Mouse (Mus musculus) intestine, postnatal 0 days (tissue): ENCODE measurements around the gene Col4a1. TPM values are rescaled to one million over a fixed set of nuclear protein-coding genes. Genes with fewer than 3 reads are reported as not detected.

ENCODE experiments used
- ATAC-seq: fragments of 200-750 bp; cut with Nextera tagmentation; 2 replicates; pipeline ENCODE4 v1.8.0; 2017; ENCODE audit warnings: mild to moderate bottlenecking, moderate TSS enrichment, moderate library complexity
- H3K27ac ChIP-seq: fragments of 300-500 bp; sonication (generic); 2 replicates; pipeline ENCODE4 v1.5.1; 2014; ENCODE audit warnings: mild to moderate bottlenecking, low read depth, low read length, moderate library complexity
- H3K27me3 ChIP-seq: fragments of 300-500 bp; sonication (generic); replicated peaks from 2 replicates; pipeline ENCODE4 v1.6.1; 2014; ENCODE audit warnings: low read length, mixed read lengths; ENCODE audit not compliant: control insufficient read depth, insufficient read depth
- H3K36me3 ChIP-seq: fragments of 300-500 bp; sonication (generic); 2 replicates; pipeline ENCODE4 v1.6.1; 2014; ENCODE audit warnings: mild to moderate bottlenecking, moderate library complexity; ENCODE audit not compliant: control insufficient read depth, insufficient read depth
- H3K4me1 ChIP-seq: fragments of 300-500 bp; sonication (generic); replicated peaks from 2 replicates; pipeline ENCODE4 v1.6.1; 2014; ENCODE audit warnings: antibody characterized with exemption, low read length, mixed read lengths; ENCODE audit not compliant: control insufficient read depth, insufficient read depth
- H3K4me2 ChIP-seq: fragments of 300-500 bp; sonication (generic); replicated peaks from 2 replicates; pipeline ENCODE4 v1.6.1; 2014; ENCODE audit warnings: low read depth, mild to moderate bottlenecking, moderate library complexity
- H3K4me3 ChIP-seq: fragments of 300-500 bp; sonication (generic); 2 replicates; pipeline ENCODE4 v1.5.1; 2014; ENCODE audit warnings: low read depth, low read length
- H3K9ac ChIP-seq: fragments of 300-500 bp; sonication (generic); 2 replicates; pipeline ENCODE4 v1.6.1; 2014; ENCODE audit warnings: mild to moderate bottlenecking, low read depth, low read length
- H3K9me3 ChIP-seq: fragments of 300-500 bp; sonication (generic); 2 replicates; pipeline ENCODE4 v1.6.1; 2016; ENCODE audit warnings: mixed run types; ENCODE audit not compliant: control insufficient read depth
- CTCF ChIP-seq: sonication (generic); IDR thresholded peaks from 2 replicates; pipeline ENCODE4 v1.5.1; 2016; ENCODE audit warnings: low read depth, mild to moderate bottlenecking, control low read depth, antibody characterized with exemption, moderate library complexity
- WGBS: fragments of 180-500 bp; shearing (Covaris S2); extraction: QIAGEN DNeasy Blood & Tissue Kit; methylation state at CpG from one replicate; pipeline ENCODE4 v1.1.7; 2014; 5-methylcytosine and 5-hydroxymethylcytosine counted together
- polyA plus RNA-seq: library from polyadenylated mRNA; unstranded; fragments of >200 nt; fragmentation: Nextera tagmentation; extraction: Ambion mirVana; gene quantifications from 2 replicates; pipeline ENCODE4 v1.2.1, GENCODE M21; 2015

Col4a1 gene
- polyA plus RNA-seq, 1 experiment from 2014 or later, result 84.5 TPM

DNA sequence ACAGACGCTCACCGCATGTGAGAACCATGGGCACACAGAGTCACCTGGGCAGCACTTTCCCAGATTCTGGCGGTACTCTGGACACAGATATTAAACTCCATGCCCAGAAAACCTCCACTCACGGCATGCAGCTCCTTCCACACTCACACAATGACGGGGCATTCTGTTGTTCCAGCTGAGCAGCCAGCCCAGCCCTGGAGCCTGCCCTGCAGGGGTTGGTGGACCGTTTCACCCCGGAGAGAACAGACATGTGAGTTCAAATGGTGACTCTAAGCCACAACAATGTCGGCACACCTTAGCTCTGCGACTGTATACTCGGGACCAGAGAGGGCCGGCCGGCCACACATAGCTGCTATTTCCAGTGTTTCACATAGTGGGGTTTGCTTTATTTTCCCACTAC lies 130.0 kb downstream of the Col4a1 start:
- Histone ChIP-seq H3K27ac (no peak overlapping the region), H3K27me3 (no peaks in the 10 kb centered on the region; the same call in 1 of the 2 replicates), H3K36me3 (no peaks in the 10 kb centered on the region), H3K4me2 (no peak overlapping the region), H3K9ac (no peak overlapping the region), H3K4me1 (no peaks in the 10 kb centered on the region), H3K4me3 (no peak overlapping the region), H3K9me3 (no peaks in the 10 kb centered on the region)
- no peak for TF ChIP-seq CTCF
- 90% methylated on average over 12 of the region's 12 CpGs for WGBS
- no peak for ATAC-seq

DNA sequence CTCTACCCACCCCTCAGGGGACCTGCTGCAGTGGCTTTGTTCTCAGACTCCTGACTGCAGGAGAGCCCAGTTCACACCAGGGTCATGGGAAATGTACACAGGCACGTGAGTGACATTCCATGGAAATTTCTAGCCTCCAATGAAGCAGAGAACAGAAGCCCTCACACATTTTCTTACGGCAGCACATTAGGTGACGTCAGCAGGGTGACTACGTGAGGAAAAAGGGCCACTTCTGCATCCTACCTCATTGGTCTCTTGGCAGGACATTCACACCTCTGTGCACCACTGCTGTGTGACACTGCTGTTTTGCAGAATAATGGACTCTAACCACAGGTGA lies 130.5 kb downstream of the Col4a1 start:
- Histone ChIP-seq H3K4me3 (no peak overlapping the region), H3K36me3 (no peaks in the 10 kb centered on the region), H3K27ac (no peak overlapping the region), H3K4me1 (no peaks in the 10 kb centered on the region), H3K27me3 (no peaks in the 10 kb centered on the region), H3K9me3 (no peaks in the 10 kb centered on the region), H3K4me2 (no peak overlapping the region), H3K9ac (no peak overlapping the region)
- TF ChIP-seq CTCF, result no peak
- no peak for ATAC-seq
- WGBS, result 68% methylated on average over 4 of the region's 4 CpGs

DNA sequence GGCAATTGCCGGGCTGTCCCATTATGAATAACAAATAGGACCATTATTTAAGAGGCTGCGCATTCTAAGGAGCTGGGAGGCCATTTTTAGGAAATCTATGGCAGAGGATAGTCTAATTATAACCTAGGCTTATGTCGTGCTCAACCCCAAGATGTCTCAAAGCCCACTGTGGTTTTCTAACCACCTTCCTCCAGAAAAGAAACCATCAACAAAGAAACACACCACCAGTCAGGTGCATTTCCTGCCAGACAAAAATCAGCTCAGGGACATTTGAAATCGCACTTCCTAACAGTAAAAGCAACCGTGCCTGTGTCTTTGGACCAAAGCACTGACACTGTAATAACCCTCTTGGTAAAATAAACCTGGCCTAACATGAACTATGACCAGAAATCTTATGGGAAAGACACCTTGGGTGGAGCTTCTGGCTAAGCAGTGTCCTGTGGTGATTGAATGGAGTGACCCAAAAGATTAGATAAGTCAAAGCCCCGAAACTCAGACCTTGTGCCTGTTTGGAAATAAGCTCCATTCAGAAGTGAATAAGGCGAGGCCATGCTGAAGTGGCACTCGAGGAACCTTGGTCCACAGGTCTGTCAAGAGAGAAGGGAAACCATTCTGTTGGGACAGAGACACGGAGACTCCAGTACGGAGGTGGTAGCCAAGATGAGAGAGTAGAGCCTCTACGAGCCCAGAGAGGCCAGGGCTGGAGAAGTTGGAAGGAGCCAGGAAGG lies 131.0 kb downstream of the Col4a1 start:
- no peaks in the 10 kb centered on the region for H3K4me1 ChIP-seq
- H3K27ac ChIP-seq, result no peak overlapping the region
- H3K36me3 ChIP-seq, result no peaks in the 10 kb centered on the region
- H3K9ac ChIP-seq, result no peak overlapping the region
- no peak for ATAC-seq
- no peak for TF ChIP-seq CTCF
- no peaks in the 10 kb centered on the region for H3K27me3 ChIP-seq
- H3K4me3 ChIP-seq, result no peak overlapping the region
- H3K4me2 ChIP-seq, result no peak overlapping the region
- 63% methylated on average over 11 of the region's 11 CpGs for WGBS
- H3K9me3 ChIP-seq, result no peaks in the 10 kb centered on the region

DNA sequence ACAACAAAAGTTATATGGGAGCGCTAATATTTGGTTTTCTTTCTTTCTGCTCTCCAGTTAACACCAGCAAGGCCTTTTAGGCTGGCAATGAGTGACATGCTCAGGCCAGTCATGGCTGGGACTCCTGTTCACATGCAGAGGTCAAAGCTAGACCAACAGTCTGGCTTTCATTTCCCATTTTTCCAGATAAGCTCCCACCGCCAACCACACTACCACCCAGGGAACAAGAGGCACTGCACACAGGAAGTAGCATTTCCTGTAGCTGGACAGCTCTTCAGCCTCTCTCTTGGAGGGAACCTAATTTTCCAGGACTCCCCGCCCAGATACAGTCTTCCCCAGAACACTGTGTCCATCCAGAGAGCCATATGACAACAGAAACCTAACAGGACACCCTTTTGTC lies 132.8 kb downstream of the Col4a1 start:
- Histone ChIP-seq H3K27me3 (no peaks in the 10 kb centered on the region), H3K4me3 (no peak overlapping the region), H3K4me2 (no peak overlapping the region), H3K27ac (no peak overlapping the region), H3K36me3 (no peaks in the 10 kb centered on the region), H3K4me1 (no peaks in the 10 kb centered on the region), H3K9ac (no peak overlapping the region), H3K9me3 (no peaks in the 10 kb centered on the region)
- 79% methylated on average over 3 of the region's 3 CpGs for WGBS
- TF ChIP-seq CTCF, result no peak
- ATAC-seq, result no peak

DNA sequence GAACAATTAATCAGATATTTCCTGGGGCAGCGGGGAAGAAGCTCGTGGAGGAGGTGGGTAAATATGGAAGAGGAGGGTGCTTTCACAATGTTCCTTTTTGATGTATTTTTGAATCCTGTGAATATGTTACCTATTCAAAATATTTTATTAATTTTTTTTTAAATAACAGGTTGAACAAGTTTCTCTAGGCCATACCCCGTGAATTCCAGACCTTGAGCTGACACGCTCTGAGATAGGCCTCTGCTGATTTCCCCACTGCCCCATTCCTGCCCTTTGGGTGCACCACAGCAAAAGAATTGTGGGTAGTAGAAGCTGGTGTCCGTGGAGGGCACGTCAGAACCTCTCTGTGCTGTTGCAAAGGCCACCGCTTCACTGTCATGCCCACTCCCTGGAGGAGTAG lies 136.2 kb downstream of the Col4a1 start:
- TF ChIP-seq CTCF, result no peak
- H3K27ac ChIP-seq, result no peak overlapping the region
- 62% methylated on average over 7 of the region's 7 CpGs for WGBS
- no peaks in the 10 kb centered on the region for H3K9me3 ChIP-seq
- no peaks in the 10 kb centered on the region for H3K36me3 ChIP-seq
- no peak overlapping the region for H3K4me2 ChIP-seq
- ATAC-seq, result no peak
- H3K27me3 ChIP-seq, result no peaks in the 10 kb centered on the region
- H3K9ac ChIP-seq, result no peak overlapping the region
- no peaks in the 10 kb centered on the region for H3K4me1 ChIP-seq
- H3K4me3 ChIP-seq, result no peak overlapping the region

DNA sequence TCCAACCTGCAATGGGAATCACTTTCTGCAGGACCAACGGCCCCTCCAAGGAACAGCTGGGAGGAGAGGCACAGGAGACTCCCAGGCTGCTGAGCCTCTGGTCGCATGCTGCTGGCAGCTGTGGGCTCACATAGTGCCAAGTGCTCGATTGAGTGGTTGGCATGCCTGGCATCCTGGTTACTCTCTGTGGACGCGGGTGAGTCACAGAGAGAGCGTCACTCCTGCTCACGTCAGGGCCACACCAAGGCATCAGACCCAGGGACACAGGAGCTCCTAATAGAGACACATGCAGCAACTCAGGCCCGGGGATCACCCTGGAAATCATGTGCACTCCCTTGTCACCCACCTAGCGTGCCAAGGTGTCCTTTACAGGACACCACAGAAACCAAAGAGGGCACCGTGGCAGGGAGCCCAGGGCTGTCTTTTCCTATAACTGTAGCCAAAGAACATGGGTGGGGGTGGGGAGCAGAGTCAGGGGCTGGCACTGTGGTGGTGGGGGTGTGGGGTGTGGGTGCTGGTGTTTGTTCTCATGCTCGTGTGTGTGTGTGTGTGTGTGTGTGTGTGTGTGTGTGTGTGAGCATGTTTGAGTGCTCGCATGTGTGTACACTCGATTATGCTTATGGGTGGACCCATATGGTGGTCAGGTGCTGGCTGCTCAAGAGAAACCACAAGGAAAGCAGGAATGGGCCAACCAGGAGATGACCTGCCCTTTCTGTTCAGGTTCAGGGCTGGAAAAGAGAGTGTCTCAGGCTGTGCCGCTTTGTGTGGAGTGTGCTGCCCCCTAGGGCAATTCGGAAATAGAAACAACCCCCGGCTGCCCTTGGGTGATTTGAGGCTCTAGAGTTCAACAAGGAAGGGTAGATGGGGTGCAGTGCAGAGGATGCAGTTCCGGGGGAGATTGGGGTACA lies 139.1 kb downstream of the Col4a1 start:
- H3K9ac ChIP-seq, result no peak overlapping the region
- no peak overlapping the region for H3K27ac ChIP-seq
- no peak overlapping the region for H3K4me3 ChIP-seq
- H3K4me1 ChIP-seq, result no peaks in the 10 kb centered on the region
- H3K36me3 ChIP-seq, result no peaks in the 10 kb centered on the region
- peak; percentile 46; the same call in 1 of the 2 replicates for ATAC-seq
- WGBS, result 65% methylated on average over 17 of the region's 17 CpGs
- no peaks in the 10 kb centered on the region for H3K9me3 ChIP-seq
- H3K27me3 ChIP-seq, result no peaks in the 10 kb centered on the region
- TF ChIP-seq CTCF, result peak; percentile 86
- H3K4me2 ChIP-seq, result no peak overlapping the region
